In genomic region chr5:104158332-104159052, GRCm38 (mm10) we compare ENCODE assay signal across 12 mouse cellular contexts. TPM values are rescaled to one million over a fixed set of nuclear protein-coding genes. Genes with fewer than 3 reads are reported as not detected.
A peak's percentile ranks its signal among the peaks of the same experiment; 100 is the strongest.
DNase-seq lines count a peak whose midpoint lies in the region; ATAC-seq and TF ChIP-seq lines count a peak whose summit lies in the region.
"Had no signal": no experiment of that assay in that cellular context is flagged by ENCODE, and none has a peak within 500 bp of the region (broad histone marks: within the 10 kb centered on the region; RNA-seq: fewer than 3 reads in every experiment).

No protein-coding gene starts in this region.

- TF ChIP-seq POLR2A in thymus, adult 2 months (IDR thresholded peaks at IDR 0.05; ENCODE audit: control insufficient read depth, extremely low read depth, insufficient read depth, low read length, poor library complexity), result no peak

- ATAC-seq in forebrain, embryonic 16.5 days, result peak; percentile 45; the same call in 1 of the 2 replicates
- no peak for ATAC-seq in forebrain, embryonic 15.5 days (replicated peaks)
- ATAC-seq in neural tube, embryonic 14.5 days (ENCODE audit: low read depth), result 0 out of 2 replicates have a peak, but pooled peaks have one; percentile 38
- no peak for ATAC-seq in megakaryocyte-erythroid progenitor cell, adult 5-6 weeks (replicated peaks; ENCODE audit: low FRiP score, low TSS enrichment, poor library complexity, severe bottlenecking)

- DNase-seq in neural tube, embryonic 10.5 days (ENCODE audit: extremely low spot score, low spot score), result no peak
- DNase-seq in layer of hippocampus, postnatal 10 days (ENCODE audit: low spot score in 2 of 2), result peak; percentile 61 to 65
- DNase-seq in thymus, adult 2 months, result no peak
- no peak for DNase-seq in thymus, postnatal 36 days
- DNase-seq: gastrocnemius, adult 2 months had no signal

- H3K4me1 ChIP-seq in forebrain, embryonic 16.5 days (replicated peaks; ENCODE audit: control insufficient read depth, insufficient read depth, low read length), result no peaks in the 10 kb centered on the region; the same call in 1 of the 2 replicates
- no peaks in the 10 kb centered on the region for H3K4me1 ChIP-seq in forebrain, embryonic 15.5 days
- no peaks in the 10 kb centered on the region for H3K4me1 ChIP-seq in neural tube, embryonic 14.5 days (ENCODE audit: control insufficient read depth, insufficient read depth, low read length)
- H3K4me1 ChIP-seq in thymus, adult 2 months (replicated peaks; ENCODE audit: control insufficient read depth, insufficient read depth, low read length), result no peaks in the 10 kb centered on the region

- TF ChIP-seq CTCF in thymus, adult 2 months (IDR thresholded peaks at IDR 0.05; ENCODE audit: borderline replicate concordance, control insufficient read depth, extremely low read depth, insufficient read depth, low read length, poor library complexity), result no peak

- H3K4me2 ChIP-seq in forebrain, embryonic 16.5 days (ENCODE audit: low read length), result no peak overlapping the region
- H3K4me2 ChIP-seq in forebrain, embryonic 15.5 days (replicated peaks), result no peak overlapping the region
- H3K4me2 ChIP-seq in neural tube, embryonic 14.5 days (ENCODE audit: low read depth, low read length), result no peak overlapping the region

- 74% methylated on average over 7 of the region's 7 CpGs for WGBS in forebrain, embryonic 16.5 days
- WGBS in forebrain, embryonic 15.5 days, result 75% methylated on average over 7 of the region's 7 CpGs
- 70% methylated on average over 7 of the region's 7 CpGs for WGBS in neural tube, embryonic 14.5 days
- 87% methylated on average over 7 of the region's 7 CpGs for WGBS in thymus, adult 2 months

- H3K27ac ChIP-seq in forebrain, embryonic 16.5 days (ENCODE audit: low read length), result no peak overlapping the region
- H3K27ac ChIP-seq in forebrain, embryonic 15.5 days (replicated peaks), result no peak overlapping the region
- no peak overlapping the region for H3K27ac ChIP-seq in neural tube, embryonic 14.5 days (ENCODE audit: low read depth, low read length)
- H3K27ac ChIP-seq in thymus, adult 2 months (ENCODE audit: control insufficient read depth, insufficient read depth, low read length), result no peak overlapping the region
- H3K27ac ChIP-seq: gastrocnemius, adult 2 months had no signal

- no peak overlapping the region for H3K9ac ChIP-seq in forebrain, embryonic 16.5 days (replicated peaks; ENCODE audit: low read depth, low read length)
- H3K9ac ChIP-seq in forebrain, embryonic 15.5 days (replicated peaks), result no peak overlapping the region
- H3K9ac ChIP-seq in neural tube, embryonic 14.5 days (replicated peaks; ENCODE audit: low read depth, low read length), result no peak overlapping the region

- no peaks in the 10 kb centered on the region for H3K9me3 ChIP-seq in forebrain, embryonic 16.5 days (ENCODE audit: control insufficient read depth, low read length)
- H3K9me3 ChIP-seq in forebrain, embryonic 15.5 days, result no peaks in the 10 kb centered on the region
- H3K9me3 ChIP-seq in neural tube, embryonic 14.5 days (ENCODE audit: control insufficient read depth, low read length), result no peaks in the 10 kb centered on the region

- H3K36me3 ChIP-seq in forebrain, embryonic 16.5 days (ENCODE audit: control insufficient read depth, insufficient read depth), result no peaks in the 10 kb centered on the region
- no peaks in the 10 kb centered on the region for H3K36me3 ChIP-seq in forebrain, embryonic 15.5 days
- H3K36me3 ChIP-seq in neural tube, embryonic 14.5 days (ENCODE audit: control insufficient read depth, insufficient read depth, low read length), result no peaks in the 10 kb centered on the region
- H3K36me3 ChIP-seq in thymus, adult 2 months (ENCODE audit: control insufficient read depth, insufficient read depth, low read length), result no peaks in the 10 kb centered on the region

- H3K27me3 ChIP-seq in forebrain, embryonic 16.5 days (replicated peaks; ENCODE audit: control insufficient read depth, insufficient read depth, low read length), result no peaks in the 10 kb centered on the region
- H3K27me3 ChIP-seq in forebrain, embryonic 15.5 days, result no peaks in the 10 kb centered on the region
- H3K27me3 ChIP-seq in neural tube, embryonic 14.5 days (ENCODE audit: control insufficient read depth, insufficient read depth, low read length), result no peaks in the 10 kb centered on the region
- no peaks in the 10 kb centered on the region for H3K27me3 ChIP-seq in thymus, adult 2 months (ENCODE audit: control insufficient read depth, insufficient read depth, low read length)

- no peak overlapping the region for H3K4me3 ChIP-seq in forebrain, embryonic 16.5 days (replicated peaks; ENCODE audit: low read length)
- no peak overlapping the region for H3K4me3 ChIP-seq in forebrain, embryonic 15.5 days
- no peak overlapping the region for H3K4me3 ChIP-seq in neural tube, embryonic 14.5 days (ENCODE audit: low read depth, low read length)
- no peak overlapping the region for H3K4me3 ChIP-seq in thymus, adult 2 months (ENCODE audit: control insufficient read depth, insufficient read depth, low read length)
- H3K4me3 ChIP-seq: gastrocnemius, adult 2 months had no signal

RNA-seq across cellular contexts. Expression of gene Dspp, which starts 12.0 kb away (rescaled TPM):
- 0.04 TPM in 1 of 2 replicates, not detected in the other for polyA plus RNA-seq in forebrain, embryonic 16.5 days (2015; fragmentation: Nextera tagmentation; extraction: Ambion mirVana)
- 0.06 TPM in 1 of 2 replicates, not detected in the other for polyA plus RNA-seq in forebrain, embryonic 15.5 days (2015; fragmentation: Nextera tagmentation; extraction: Ambion mirVana)
- polyA plus RNA-seq in neural tube, embryonic 14.5 days (2014; fragmentation: Nextera tagmentation; extraction: Ambion mirVana), result not detected in 2 replicates
- total RNA-seq in layer of hippocampus, postnatal 10 days (2021), result not detected
- not detected in 2 replicates for polyA plus RNA-seq in thymus, adult 2 months (2012; rRNA removed)
- total RNA-seq in megakaryocyte-erythroid progenitor cell, adult 5-6 weeks (2014; fragmentation: Nextera tagmentation), result not detected in 2 replicates
- total RNA-seq in megakaryocyte-erythroid progenitor cell, adult 5-6 weeks (2017), result not detected in 2 replicates
- total RNA-seq: adrenal gland, postnatal 4 days; gastrocnemius, adult 2 months had no signal
- polyA plus RNA-seq: C2C12; limb, embryonic 14.5 days had no signal

RNA-seq across cellular contexts. Expression of gene Dmp1, which starts 43.9 kb away (rescaled TPM):
- polyA plus RNA-seq in forebrain, embryonic 16.5 days (2015; fragmentation: Nextera tagmentation; extraction: Ambion mirVana), result 0.34 and 1.4 TPM in 2 replicates
- polyA plus RNA-seq in forebrain, embryonic 15.5 days (2015; fragmentation: Nextera tagmentation; extraction: Ambion mirVana), result 0.45 and 0.71 TPM in 2 replicates
- 0.27 TPM in 1 of 2 replicates, not detected in the other for polyA plus RNA-seq in neural tube, embryonic 14.5 days (2014; fragmentation: Nextera tagmentation; extraction: Ambion mirVana)
- total RNA-seq in layer of hippocampus, postnatal 10 days (2021), result 1 to 10 TPM in 1 of 2 experiments, under 1 TPM in 1; 0.55 to 1.4 TPM
- not detected in 2 replicates for polyA plus RNA-seq in thymus, adult 2 months (2012; rRNA removed)
- total RNA-seq in megakaryocyte-erythroid progenitor cell, adult 5-6 weeks (2014; fragmentation: Nextera tagmentation), result not detected in 2 replicates
- not detected in 2 replicates for total RNA-seq in megakaryocyte-erythroid progenitor cell, adult 5-6 weeks (2017)

RNA-seq across cellular contexts. Expression of gene Sparcl1, which starts 45.0 kb away (rescaled TPM):
- 110 and 137 TPM in 2 replicates for polyA plus RNA-seq in forebrain, embryonic 16.5 days (2015; fragmentation: Nextera tagmentation; extraction: Ambion mirVana)
- polyA plus RNA-seq in forebrain, embryonic 15.5 days (2015; fragmentation: Nextera tagmentation; extraction: Ambion mirVana), result 84.2 and 92.8 TPM in 2 replicates
- 360 and 427 TPM in 2 replicates for polyA plus RNA-seq in neural tube, embryonic 14.5 days (2014; fragmentation: Nextera tagmentation; extraction: Ambion mirVana)
- 1,000 to 10,000 TPM; 1,050 to 1,141 TPM for total RNA-seq in layer of hippocampus, postnatal 10 days (2021)
- 15.2 and 26.8 TPM in 2 replicates for polyA plus RNA-seq in thymus, adult 2 months (2012; rRNA removed)
- total RNA-seq in megakaryocyte-erythroid progenitor cell, adult 5-6 weeks (2014; fragmentation: Nextera tagmentation), result not detected in 2 replicates
- not detected in 2 replicates for total RNA-seq in megakaryocyte-erythroid progenitor cell, adult 5-6 weeks (2017)
- polyA plus RNA-seq: C2C12 had no signal

Comparison
In these comparisons a context has a peak if more than half of its experiments do, and no peak if none do; other contexts are left out.
1. ATAC-seq: peak in forebrain, embryonic 16.5 days (single experiment) and neural tube, embryonic 14.5 days (single experiment); none in forebrain, embryonic 15.5 days (single experiment) and megakaryocyte-erythroid progenitor cell, adult 5-6 weeks (single experiment).
2. DNase-seq: peak in layer of hippocampus, postnatal 10 days (2 of 2); none in neural tube, embryonic 10.5 days (single experiment), thymus, adult 2 months (single experiment) and thymus, postnatal 36 days (0 of 2).